Mouse (Mus musculus) hindbrain, embryonic 13.5 days (tissue): ENCODE results near the gene Tesk2. TPM values are rescaled to one million over a fixed set of nuclear protein-coding genes. Genes with fewer than 3 reads are reported as not detected.
"Not testable (repeated sequence)": the region's sequence is repeated elsewhere in the genome, so short reads cannot be mapped to it uniquely, and the experiment has no call there.

ENCODE experiments used
- ATAC-seq: fragments of 200-750 bp; cut with Nextera tagmentation; 2 replicates; pipeline ENCODE4 v1.8.0; 2017; ENCODE audit warnings: moderate TSS enrichment; ENCODE audit not compliant: low FRiP score
- H3K27ac ChIP-seq: fragments of 300-500 bp; sonication (generic); 2 replicates; pipeline ENCODE4 v1.5.1; 2015; ENCODE audit warnings: inconsistent platforms, mild to moderate bottlenecking, moderate library complexity
- H3K27me3 ChIP-seq: fragments of 300-500 bp; sonication (generic); 2 replicates; pipeline ENCODE4 v1.6.1; 2015; ENCODE audit warnings: mild to moderate bottlenecking, inconsistent platforms
- H3K36me3 ChIP-seq: fragments of 300-500 bp; sonication (generic); 2 replicates; pipeline ENCODE4 v1.6.1; 2015; ENCODE audit warnings: mild to moderate bottlenecking, inconsistent platforms
- H3K4me1 ChIP-seq: fragments of 300-500 bp; sonication (generic); replicated peaks from 2 replicates; pipeline ENCODE4 v1.6.1; 2015; ENCODE audit warnings: inconsistent platforms
- H3K4me2 ChIP-seq: fragments of 300-500 bp; sonication (generic); 2 replicates; pipeline ENCODE4 v1.6.1; 2015; ENCODE audit warnings: inconsistent platforms, mild to moderate bottlenecking, moderate library complexity
- H3K4me3 ChIP-seq: fragments of 300-500 bp; sonication (generic); 2 replicates; pipeline ENCODE4 v1.5.1; 2015; ENCODE audit warnings: mild to moderate bottlenecking, inconsistent platforms
- H3K9ac ChIP-seq: fragments of 300-500 bp; sonication (generic); 2 replicates; pipeline ENCODE4 v1.6.1; 2015; ENCODE audit warnings: mild to moderate bottlenecking, inconsistent platforms
- H3K9me3 ChIP-seq: fragments of 300-500 bp; sonication (generic); 2 replicates; pipeline ENCODE4 v1.6.1; 2016; ENCODE audit warnings: inconsistent platforms
- WGBS: fragments of 180-500 bp; shearing (Covaris S2); methylation state at CpG from one replicate; pipeline ENCODE4 v1.1.7; 2015; 5-methylcytosine and 5-hydroxymethylcytosine counted together
- polyA plus RNA-seq: library from polyadenylated mRNA; unstranded; fragments of >200 nt; fragmentation: Nextera tagmentation; extraction: Ambion mirVana; gene quantifications from 2 replicates; pipeline ENCODE4 v1.2.1, GENCODE M21; 2015

Gene Tesk2
- polyA plus RNA-seq, result 3.2 and 3.7 TPM in 2 replicates

GRCm38 (mm10) chr4:116720343-116721097, at the start of gene Tesk2:
Gene Tesk2, plus strand, starts transcription at chr4:116720948.
- Histone ChIP-seq H3K36me3 (no peaks in the 10 kb centered on the region), H3K27ac (peak within 1 kb of the TSS; percentile 70), H3K27me3 (peaks cover 2% of the 10 kb centered on the region; the same call in 1 of the 2 replicates), H3K4me2 (peak within 1 kb of the TSS; percentile 92), H3K4me1 (peaks cover 13% of the 10 kb centered on the region), H3K4me3 (peak within 1 kb of the TSS; percentile 84), H3K9ac (peak within 1 kb of the TSS; percentile 84), H3K9me3 (no peaks in the 10 kb centered on the region)
- peak; percentile 99 for ATAC-seq
- WGBS, result under 1% methylated on average over 34 of the region's 34 CpGs

- H3K4me2 ChIP-seq, result no peak overlapping the region
Measured at GRCm38 (mm10) chr4:116672785-116673184, 48.0 kb upstream of the Tesk2 start.

GRCm38 (mm10) chr4:116674761-116675160, 46.0 kb upstream of the Tesk2 start:
- not testable (repeated sequence) for H3K4me3 ChIP-seq, H3K9me3 ChIP-seq, H3K9ac ChIP-seq, H3K27ac ChIP-seq, H3K27me3 ChIP-seq, H3K4me1 ChIP-seq, H3K4me2 ChIP-seq, ATAC-seq, H3K36me3 ChIP-seq
- 94% methylated on average over 6 of the region's 6 CpGs for WGBS

More at GRCm38 (mm10) chr4:116672785-116673184, 48.0 kb upstream of the Tesk2 start:
- Histone ChIP-seq H3K4me1 (no peaks in the 10 kb centered on the region), H3K27me3 (no peaks in the 10 kb centered on the region), H3K4me3 (no peak overlapping the region), H3K9ac (no peak overlapping the region), H3K36me3 (no peaks in the 10 kb centered on the region), H3K9me3 (no peaks in the 10 kb centered on the region), H3K27ac (no peak overlapping the region)
- WGBS, result 78% methylated on average over 2 of the region's 2 CpGs
- no peak for ATAC-seq

- Histone ChIP-seq H3K4me1 (no peaks in the 10 kb centered on the region), H3K36me3 (no peaks in the 10 kb centered on the region), H3K4me3 (no peak overlapping the region), H3K27ac (no peak overlapping the region), H3K9me3 (no peaks in the 10 kb centered on the region), H3K9ac (no peak overlapping the region), H3K27me3 (no peaks in the 10 kb centered on the region), H3K4me2 (no peak overlapping the region)
- no peak for ATAC-seq
- 86% methylated on average over 3 of the region's 3 CpGs for WGBS
Measured at GRCm38 (mm10) chr4:116676027-116676426, 44.7 kb upstream of the Tesk2 start.

GRCm38 (mm10) chr4:116677808-116678207, 42.9 kb upstream of the Tesk2 start:
- H3K4me3 ChIP-seq, result no peak overlapping the region
- no peak for ATAC-seq
- H3K27me3 ChIP-seq, result no peaks in the 10 kb centered on the region
- H3K9me3 ChIP-seq, result no peaks in the 10 kb centered on the region
- no peaks in the 10 kb centered on the region for H3K4me1 ChIP-seq
- H3K36me3 ChIP-seq, result no peaks in the 10 kb centered on the region
- WGBS, result 85% methylated on average over 1 of the region's 1 CpGs
- no peak overlapping the region for H3K4me2 ChIP-seq
- H3K27ac ChIP-seq, result no peak overlapping the region
- no peak overlapping the region for H3K9ac ChIP-seq

- Histone ChIP-seq H3K9ac (no peak overlapping the region), H3K36me3 (no peaks in the 10 kb centered on the region), H3K4me2 (no peak overlapping the region), H3K4me3 (no peak overlapping the region), H3K4me1 (no peaks in the 10 kb centered on the region), H3K9me3 (no peaks in the 10 kb centered on the region), H3K27me3 (no peaks in the 10 kb centered on the region), H3K27ac (no peak overlapping the region)
- WGBS, result 76% methylated on average over 5 of the region's 5 CpGs
- no peak for ATAC-seq
Measured at GRCm38 (mm10) chr4:116679141-116679540, 41.6 kb upstream of the Tesk2 start.

- H3K4me2 ChIP-seq, H3K36me3 ChIP-seq, H3K27ac ChIP-seq, H3K27me3 ChIP-seq, ATAC-seq, H3K9ac ChIP-seq, H3K4me3 ChIP-seq, H3K4me1 ChIP-seq, H3K9me3 ChIP-seq: not testable (repeated sequence)
- 92% methylated on average over 4 of the region's 4 CpGs for WGBS
Measured at GRCm38 (mm10) chr4:116680521-116680920, 40.2 kb upstream of the Tesk2 start.

GRCm38 (mm10) chr4:116683957-116684356, 36.8 kb upstream of the Tesk2 start:
- H3K9me3 ChIP-seq, result no peaks in the 10 kb centered on the region
- WGBS, result 89% methylated on average over 4 of the region's 4 CpGs
- H3K36me3 ChIP-seq, result no peaks in the 10 kb centered on the region
- H3K4me1 ChIP-seq, result peaks cover 18% of the 10 kb centered on the region
- no peaks in the 10 kb centered on the region for H3K27me3 ChIP-seq
- no peak overlapping the region for H3K4me3 ChIP-seq
- no peak for ATAC-seq
- H3K4me2 ChIP-seq, result no peak overlapping the region
- no peak overlapping the region for H3K27ac ChIP-seq
- no peak overlapping the region for H3K9ac ChIP-seq

GRCm38 (mm10) chr4:116684665-116685064, 36.1 kb upstream of the Tesk2 start:
- WGBS, result 86% methylated on average over 2 of the region's 2 CpGs
- ATAC-seq, result no peak
- no peaks in the 10 kb centered on the region for H3K27me3 ChIP-seq
- H3K4me3 ChIP-seq, result peak overlapping the region; percentile 62
- peak overlapping the region; percentile 77 for H3K4me2 ChIP-seq
- H3K9ac ChIP-seq, result peak overlapping the region; percentile 76; the same call in 1 of the 2 replicates
- H3K27ac ChIP-seq, result no peak overlapping the region; the same call in 1 of the 2 replicates
- no peaks in the 10 kb centered on the region for H3K9me3 ChIP-seq
- 0 out of 2 replicates have a peak, but pooled peaks cover 7% of the 10 kb centered on the region for H3K36me3 ChIP-seq
- peaks cover 18% of the 10 kb centered on the region for H3K4me1 ChIP-seq

- Histone ChIP-seq H3K27me3 (no peaks in the 10 kb centered on the region), H3K27ac (peak within 1 kb of the TSS; percentile 86), H3K4me1 (peaks cover 18% of the 10 kb centered on the region), H3K36me3 (0 out of 2 replicates have a peak, but pooled peaks cover 7% of the 10 kb centered on the region), H3K4me2 (peak within 1 kb of the TSS; percentile 77), H3K4me3 (peak within 1 kb of the TSS; percentile 62), H3K9me3 (no peaks in the 10 kb centered on the region), H3K9ac (peak within 1 kb of the TSS; percentile 76)
- 1% methylated on average over 56 of the region's 56 CpGs for WGBS
- peak; percentile 98 for ATAC-seq
Measured at GRCm38 (mm10) chr4:116685402-116686061, 35.2 kb upstream of the Tesk2 start, which contains the start of gene Prdx1. Gene Prdx1, plus strand, starts transcription at chr4:116685544.

GRCm38 (mm10) chr4:116687041-116687440, 33.7 kb upstream of the Tesk2 start:
- peaks cover 18% of the 10 kb centered on the region for H3K4me1 ChIP-seq
- H3K27ac ChIP-seq, result no peak overlapping the region
- H3K4me3 ChIP-seq, result peak overlapping the region; percentile 62
- ATAC-seq, result no peak
- no peaks in the 10 kb centered on the region for H3K9me3 ChIP-seq
- H3K36me3 ChIP-seq, result peaks cover 12% of the 10 kb centered on the region; the same call in 1 of the 2 replicates
- peak overlapping the region; percentile 77 for H3K4me2 ChIP-seq
- H3K9ac ChIP-seq, result peak overlapping the region; percentile 76
- H3K27me3 ChIP-seq, result no peaks in the 10 kb centered on the region
- WGBS, result 22% methylated on average over 1 of the region's 1 CpGs

GRCm38 (mm10) chr4:116689309-116689876, 31.4 kb upstream of the Tesk2 start:
- Histone ChIP-seq H3K9ac (no peak overlapping the region), H3K9me3 (no peaks in the 10 kb centered on the region), H3K27me3 (no peaks in the 10 kb centered on the region), H3K4me2 (no peak overlapping the region), H3K4me1 (peaks cover 18% of the 10 kb centered on the region), H3K27ac (no peak overlapping the region), H3K4me3 (no peak overlapping the region), H3K36me3 (peaks cover 31% of the 10 kb centered on the region)
- ATAC-seq, result no peak
- WGBS, result 94% methylated on average over 4 of the region's 4 CpGs
